Mouse (Mus musculus) ES-CJ7 (cell line): ENCODE measurements around the gene Slc12a6.

Experiments
- DNase-seq: peaks from one replicate; pipeline ENCODE4 v3.0.0; 2011; ENCODE audit warnings: low read depth, low spot score

Slc12a6 gene

DNA sequence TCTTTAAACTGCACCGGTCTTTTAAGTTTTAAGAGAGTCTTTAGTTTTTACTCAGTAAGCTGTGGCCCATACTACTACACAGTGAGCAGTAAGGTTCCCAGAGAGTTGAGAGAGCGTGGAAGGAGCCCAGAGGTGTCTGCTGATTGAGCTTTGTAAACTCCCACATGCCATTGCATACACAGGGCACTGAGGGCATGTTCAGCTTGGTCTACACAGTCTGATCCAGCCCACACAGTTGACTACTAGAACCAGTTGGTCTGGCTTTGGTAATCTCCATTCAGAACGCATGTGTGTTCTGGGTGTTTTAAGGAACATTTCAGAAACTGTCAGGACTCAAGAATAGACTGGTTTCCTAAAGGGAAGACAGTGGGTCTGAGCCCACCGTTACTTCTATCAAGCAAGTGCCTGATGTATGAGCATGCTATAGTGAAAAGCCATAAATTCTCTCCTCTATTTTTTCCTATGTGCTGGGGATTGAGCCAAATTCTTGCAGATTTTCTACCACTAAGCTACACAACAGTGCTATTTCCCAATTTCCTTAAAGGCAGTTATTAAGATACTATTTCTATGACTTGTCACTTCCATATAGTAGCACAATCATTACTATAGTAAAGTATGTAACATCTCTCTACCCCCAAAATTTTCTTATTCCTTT, 125.8 kb downstream of the Slc12a6 start:
- DNase-seq, result no peak

GRCm38 (mm10) chr2:112392689-112393088, 127.1 kb downstream of the Slc12a6 start:
- no peak for DNase-seq

DNA sequence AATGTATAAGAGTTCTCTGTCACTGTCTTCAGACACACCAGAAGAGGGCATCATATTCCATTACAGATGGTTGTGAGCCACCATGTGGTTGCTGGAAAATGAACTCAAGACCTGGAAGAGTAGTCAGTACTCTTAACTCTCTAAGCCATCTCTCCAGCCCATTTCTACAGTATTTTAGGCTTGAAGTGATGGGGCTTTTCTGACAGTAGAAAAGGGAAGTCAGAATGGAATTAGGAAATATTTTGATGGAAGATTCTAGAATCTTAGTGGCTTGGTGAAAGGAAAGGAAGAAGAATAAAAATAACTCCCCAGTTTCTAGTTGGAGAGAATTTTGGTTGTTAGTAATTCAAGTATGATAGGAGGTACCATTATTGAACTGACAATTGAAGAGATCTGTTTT, 128.3 kb downstream of the Slc12a6 start:
- no peak for DNase-seq

DNA sequence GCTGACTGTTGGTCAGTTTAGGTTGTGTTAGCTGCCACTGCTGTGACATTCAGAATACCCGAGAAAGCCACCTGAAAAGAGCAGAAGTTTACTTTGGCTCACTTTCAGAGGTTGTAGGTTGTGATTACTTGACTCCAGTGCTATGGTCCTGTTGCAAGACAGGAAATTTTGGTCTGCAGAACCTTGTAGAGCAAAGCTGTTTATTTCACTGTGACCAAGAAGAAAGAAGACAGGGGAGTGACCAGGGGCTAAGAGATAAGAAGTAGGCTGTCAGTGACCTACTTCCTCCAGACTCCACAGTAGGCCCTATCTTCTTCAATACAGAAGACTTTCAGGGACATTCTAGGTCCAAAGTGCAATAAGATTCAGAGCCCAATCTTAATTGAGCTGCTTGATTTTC, 131.0 kb downstream of the Slc12a6 start:
- DNase-seq, result no peak

GRCm38 (mm10) chr2:112407030-112407429, 141.4 kb downstream of the Slc12a6 start:
- no peak for DNase-seq
